Mouse (Mus musculus) lung, postnatal 0 days (tissue): ENCODE measurements around the gene Acad11.

ENCODE experiments used
- CTCF ChIP-seq: IDR thresholded peaks from 2 replicates; pipeline ENCODE4 v1.5.1; 2016; ENCODE audit warnings: antibody characterized with exemption, mild to moderate bottlenecking
- EP300 ChIP-seq: IDR thresholded peaks from 2 replicates; pipeline ENCODE4 v1.6.1; 2016; ENCODE audit warnings: antibody characterized with exemption, mild to moderate bottlenecking, control low read depth

GRCm38 (mm10) chr9:104126833-104127232 is 63.7 kb downstream of the Acad11 start, which contains the start of gene Ackr4:
- TF ChIP-seq CTCF (no peak), EP300 (no peak)
